Mouse (Mus musculus) urinary bladder, postnatal 25 days (tissue): ENCODE results near the gene Ksr1.
A peak's percentile ranks its signal among the peaks of the same experiment; 100 is the strongest.
"Not testable (repeated sequence)": the region's sequence is repeated elsewhere in the genome, so short reads cannot be mapped to it uniquely, and the experiment has no call there.

Experiments
- DNase-seq: peaks from one replicate; pipeline ENCODE4 v3.0.0; 2022; ENCODE audit warnings: low spot score

The Ksr1 gene

DNA sequence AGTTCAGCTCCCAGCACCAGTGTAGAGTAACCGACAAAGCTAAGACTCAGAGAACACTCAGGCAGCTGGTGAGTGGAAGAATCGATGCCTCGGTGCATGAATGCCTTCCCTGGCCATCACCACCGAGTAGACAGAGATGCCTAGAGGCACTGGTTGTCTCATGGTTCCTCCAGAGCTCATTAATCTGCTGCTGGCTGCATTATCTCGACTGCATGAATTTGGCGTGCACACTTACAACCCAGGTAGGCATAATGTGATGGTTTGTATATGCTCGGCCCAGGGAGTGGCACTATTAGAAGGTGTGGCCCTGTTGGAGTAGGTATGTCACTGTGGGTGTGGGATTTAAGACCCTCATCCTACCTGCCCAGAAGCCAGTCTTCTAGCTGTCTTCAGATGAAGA is 137.3 kb downstream of the Ksr1 start:
- DNase-seq: no peak

DNA sequence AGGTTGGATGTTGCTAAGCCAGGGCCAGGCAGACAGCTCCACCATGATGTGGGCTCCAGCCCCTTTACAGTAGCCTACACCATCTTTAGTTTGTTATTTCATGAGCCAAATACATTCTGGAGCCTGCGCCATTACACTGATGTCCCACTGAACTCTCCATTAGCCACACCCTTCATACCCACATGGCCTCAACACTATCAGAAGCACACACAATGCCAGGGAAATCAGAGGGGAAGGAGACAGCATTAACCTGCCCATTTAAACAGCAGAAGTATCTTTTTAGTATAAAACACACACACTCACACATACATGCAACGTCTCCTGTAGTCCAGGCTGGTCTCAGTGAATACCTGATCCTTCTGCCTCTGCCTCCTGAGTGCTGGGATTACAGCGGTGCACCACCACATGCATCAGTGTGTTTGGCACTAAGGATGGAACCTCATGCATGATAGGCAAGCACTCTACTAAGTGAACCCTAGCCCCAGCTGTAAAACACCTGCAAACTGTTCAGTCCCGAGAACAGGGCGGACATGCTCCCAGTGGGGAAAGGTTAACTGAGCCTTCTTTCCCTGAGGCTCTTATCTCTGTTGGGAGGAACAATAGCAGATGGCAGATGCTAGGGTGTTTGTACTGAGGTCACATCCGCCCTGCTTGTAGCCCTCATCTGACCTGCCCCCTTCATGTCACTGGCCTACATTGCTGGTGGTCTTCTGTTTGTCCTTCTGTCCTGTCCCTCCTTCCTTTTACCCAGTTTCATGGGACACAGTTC is 138.0 kb downstream of the Ksr1 start:
- no peak for DNase-seq

DNA sequence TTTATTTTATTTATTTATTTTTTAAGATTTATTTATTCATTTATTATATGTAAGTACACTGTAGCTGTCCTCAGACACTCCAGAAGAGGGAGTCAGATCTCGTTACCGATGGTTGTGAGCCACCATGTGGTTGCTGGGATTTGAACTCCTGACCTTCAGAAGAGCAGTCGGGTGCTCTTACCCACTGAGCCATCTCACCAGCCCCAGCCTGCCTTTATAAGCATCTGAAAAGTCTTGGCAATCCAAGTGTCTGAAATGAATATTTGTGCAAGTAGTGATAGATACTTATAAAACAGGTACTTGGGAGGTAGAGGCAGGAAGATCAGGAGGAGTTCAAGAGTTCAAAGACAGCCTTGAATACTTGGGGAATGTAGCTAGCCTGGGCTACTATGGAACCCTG is 138.9 kb downstream of the Ksr1 start:
- not testable (repeated sequence) for DNase-seq

DNA sequence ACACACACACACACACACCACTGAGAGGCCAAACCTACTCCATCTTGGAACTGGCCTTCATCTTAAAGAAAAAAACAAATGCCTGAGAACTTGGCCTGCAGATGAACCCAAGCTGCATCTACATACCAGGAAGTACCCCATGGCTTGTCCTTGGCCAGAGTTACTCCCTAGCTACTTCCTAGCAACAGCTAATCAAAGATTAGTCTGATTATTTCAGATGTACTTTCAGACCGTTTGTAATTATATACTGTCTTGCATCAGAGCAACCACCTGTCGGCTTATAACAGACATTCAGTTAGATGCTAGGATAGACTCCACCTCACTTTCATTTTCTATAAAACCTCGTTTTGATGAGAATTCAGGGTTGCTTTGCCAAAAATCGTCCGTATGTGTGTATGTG is 139.8 kb downstream of the Ksr1 start:
- no peak for DNase-seq

DNA sequence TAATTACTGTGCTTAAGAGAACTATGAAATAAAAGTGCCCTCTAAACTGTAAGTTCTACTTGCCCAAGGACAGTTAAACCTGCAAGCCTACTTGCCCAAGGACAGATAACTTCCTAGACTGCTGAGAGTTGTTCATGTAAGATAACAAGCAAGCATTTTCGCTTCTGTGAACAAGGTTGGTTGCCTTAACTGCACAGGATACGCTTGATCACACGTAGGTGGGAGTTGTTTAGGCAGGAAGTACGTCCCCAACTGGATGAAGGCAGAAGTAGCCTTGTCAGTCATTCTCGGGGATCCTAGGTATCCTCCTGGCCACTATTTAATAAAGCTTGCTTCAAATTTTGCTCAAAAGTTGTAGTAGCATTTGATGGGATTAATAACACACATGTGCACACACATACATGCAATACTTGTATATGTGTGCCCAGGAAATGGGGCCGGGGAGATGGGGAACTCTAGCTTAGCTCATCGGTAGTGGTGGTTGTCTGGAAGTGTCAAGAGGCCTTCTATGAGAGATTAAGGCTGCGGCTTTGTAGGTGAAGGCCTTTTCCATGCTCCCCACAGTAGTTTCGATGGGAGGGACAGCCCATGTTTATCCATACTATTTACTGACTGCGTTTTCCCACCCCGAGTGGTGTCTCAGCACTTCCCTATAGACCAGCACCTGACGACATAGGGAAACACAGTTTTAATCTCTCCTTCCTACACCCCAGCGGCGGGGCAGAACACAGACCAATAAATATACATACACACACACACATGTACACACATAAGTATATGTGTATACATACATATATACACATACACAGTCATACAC is 140.4 kb downstream of the Ksr1 start:
- no peak for DNase-seq

DNA sequence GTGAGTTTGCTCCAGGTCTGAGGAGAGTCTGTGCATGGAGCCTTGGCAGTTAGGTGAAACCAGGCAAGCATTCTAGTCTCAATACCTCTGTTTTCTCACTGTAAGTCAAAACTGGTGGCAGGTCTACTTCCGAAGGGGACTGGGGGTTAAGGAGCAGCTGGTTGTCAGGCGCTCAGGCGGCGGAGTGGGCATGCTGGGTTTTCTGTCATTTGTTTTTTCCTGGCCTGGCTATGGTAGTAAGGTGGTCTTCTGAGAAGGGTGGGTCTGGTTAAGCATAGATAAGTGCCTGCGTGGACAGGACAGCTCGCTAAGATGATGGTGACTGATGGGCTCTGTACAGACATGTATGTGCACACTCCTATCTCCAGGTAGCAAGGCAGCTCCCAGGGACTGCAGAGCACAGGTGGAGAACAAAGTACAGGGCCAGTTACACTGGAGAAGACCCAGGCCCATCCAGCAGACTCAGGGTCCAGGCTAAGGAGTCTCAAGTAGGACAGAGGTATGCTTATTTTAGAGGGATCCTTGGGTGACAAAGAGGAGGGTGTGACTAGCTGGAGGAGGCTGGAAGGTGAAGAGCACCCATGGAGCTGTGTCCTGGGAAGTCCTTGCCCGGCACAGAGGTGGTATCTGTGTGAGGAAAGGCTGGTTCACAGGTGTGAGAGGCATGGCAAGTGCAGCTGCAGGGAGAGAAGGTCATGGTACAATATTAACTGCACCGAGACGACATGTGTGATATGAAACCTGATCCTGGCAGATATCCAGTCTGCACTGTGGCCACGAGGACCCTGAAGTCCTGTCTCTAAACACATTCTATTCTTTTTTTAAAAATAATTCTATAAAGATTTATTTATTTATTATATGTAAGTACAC is 142.2 kb downstream of the Ksr1 start:
- no peak for DNase-seq

DNA sequence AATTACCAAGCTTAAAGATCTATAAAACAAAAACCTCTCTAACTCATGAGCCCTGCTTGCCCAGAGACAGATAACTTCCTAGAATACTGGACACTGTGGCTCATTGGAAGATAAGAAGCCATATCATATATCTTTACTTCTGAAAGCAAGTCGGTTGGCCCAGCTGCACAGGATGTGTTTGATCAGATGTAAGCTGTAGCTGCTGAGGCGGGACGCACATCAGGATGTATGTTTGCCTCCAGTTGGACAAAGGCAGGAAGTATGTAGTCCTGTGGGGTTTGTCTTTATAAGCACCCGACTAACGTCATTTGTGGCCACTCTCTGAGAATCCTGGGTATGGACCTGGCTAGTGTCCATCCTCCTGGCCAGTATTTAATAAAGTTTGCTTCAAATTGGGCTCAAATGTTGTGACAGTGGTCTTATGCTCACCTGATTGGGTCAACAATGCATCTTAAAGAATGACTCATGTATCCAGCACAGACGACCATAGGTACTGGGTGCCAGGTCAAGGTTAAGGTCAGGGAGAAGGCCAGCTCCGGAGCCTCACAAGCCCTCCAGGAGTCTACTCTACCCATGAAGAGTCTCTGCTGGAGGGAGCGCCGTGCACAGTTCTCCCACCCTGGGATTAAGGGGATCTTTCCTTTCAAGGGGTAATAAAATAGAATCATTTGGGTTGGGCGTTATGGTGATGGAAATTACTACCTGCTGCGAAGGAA is 143.0 kb downstream of the Ksr1 start:
- no peak for DNase-seq

DNA sequence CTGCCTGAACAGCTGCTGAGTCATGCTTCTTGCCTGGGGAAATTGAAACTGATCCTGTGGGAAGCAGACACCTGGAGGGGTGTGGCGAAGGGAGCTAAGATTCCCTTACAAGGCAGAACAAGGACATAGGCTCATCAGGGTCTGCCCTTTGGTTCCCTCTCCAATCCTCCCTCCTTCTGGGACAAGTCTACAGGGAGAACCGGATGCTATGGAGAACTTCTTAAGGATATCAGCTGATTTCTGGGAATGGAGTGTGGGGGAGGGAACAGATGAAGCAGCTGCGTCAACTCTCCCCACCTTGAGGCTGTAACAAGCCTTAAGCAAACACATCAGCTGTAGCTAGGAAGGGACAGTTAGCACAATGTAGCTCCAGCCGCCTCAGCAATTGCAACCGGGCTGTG is 143.7 kb downstream of the Ksr1 start:
- no peak for DNase-seq

DNA sequence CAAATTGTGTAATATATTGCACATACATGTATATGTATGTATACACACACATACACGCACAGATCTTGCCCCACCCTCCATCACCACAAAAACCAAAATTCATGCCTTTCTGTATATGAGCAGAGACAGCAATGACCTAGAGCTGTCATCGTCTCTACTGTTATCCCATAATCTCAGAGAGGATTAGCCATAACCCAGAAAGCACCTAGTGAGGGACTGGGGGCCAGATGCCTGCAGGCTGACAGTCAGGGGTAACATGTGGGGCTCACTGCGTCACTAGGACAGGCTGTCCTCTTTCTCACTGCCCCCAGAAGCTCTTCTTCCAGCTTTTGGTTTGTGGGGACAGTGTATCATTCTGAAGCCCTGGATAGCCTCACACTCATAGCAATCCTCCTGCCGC is 144.3 kb downstream of the Ksr1 start:
- no peak for DNase-seq

DNA sequence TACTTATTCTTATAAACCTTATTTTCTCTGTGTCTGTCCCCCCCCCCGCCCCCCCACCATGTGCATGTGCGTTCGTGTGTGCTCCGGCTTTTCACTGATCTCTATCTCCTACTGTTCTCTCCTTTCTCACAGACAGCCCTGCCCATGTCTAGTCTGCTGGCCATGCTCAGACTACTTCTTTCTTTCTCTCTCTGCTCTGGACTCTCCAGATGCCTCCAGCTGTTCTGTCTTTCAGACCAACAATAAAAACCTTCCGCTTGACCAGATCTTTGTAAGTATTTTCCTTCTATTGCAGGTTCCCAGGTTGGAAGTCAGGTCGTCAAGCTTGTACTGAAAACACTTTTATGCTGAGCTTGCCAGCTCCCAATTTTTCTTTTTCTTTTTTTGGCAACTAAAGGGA is 147.1 kb downstream of the Ksr1 start:
- DNase-seq: no peak

DNA sequence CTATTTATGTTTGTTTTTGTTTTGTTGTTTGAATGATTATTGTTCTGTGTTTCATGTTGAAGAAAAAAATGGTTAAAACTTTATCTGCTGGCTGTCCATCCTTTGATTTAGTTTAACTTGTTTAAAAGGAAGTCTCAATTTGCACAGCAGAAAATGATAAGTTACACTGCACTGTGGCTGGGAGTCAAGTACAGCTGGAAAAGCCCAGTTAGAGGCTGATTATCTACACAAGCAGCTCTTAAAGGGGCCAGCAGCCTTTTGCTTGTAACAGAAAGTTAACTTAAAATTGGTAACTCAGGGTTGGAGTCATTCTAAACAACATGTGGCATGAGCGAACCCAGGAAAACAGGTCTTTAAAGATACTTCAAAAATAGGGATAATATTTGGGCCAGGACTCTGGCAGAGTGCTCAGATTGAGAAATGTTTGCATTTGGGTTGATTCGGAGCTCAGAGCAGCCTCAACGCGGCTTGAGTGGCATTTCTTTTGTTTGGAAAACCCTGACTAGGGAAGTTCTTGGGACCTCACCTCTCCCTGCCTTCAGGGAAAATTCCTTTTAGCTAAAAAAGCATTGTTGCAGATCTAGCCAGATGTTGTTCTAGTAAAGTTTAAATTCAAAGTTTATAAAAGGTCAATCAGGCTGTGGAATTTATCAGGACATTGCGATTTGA is 155.2 kb downstream of the Ksr1 start:
- not testable (repeated sequence) for DNase-seq

DNA sequence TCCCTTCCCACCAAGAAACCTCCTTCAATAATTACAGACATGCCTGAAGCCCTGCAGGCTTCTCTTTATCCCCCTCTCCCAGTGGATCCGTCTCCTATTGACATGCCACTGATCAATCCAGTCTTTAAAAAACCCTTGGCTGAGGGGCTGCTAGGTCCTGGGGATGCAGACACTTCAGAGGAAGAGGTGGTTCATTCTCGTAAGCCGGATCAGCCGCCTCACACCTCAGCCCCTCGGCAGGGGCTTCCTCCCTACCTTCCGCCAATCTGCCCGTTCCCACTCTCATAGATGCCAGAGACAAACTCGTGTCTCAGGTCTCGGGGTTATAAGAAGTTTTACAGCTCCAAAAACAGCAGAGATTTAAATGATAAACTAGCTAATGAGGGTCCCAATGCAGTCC is 156.1 kb downstream of the Ksr1 start:
- no peak for DNase-seq

DNA sequence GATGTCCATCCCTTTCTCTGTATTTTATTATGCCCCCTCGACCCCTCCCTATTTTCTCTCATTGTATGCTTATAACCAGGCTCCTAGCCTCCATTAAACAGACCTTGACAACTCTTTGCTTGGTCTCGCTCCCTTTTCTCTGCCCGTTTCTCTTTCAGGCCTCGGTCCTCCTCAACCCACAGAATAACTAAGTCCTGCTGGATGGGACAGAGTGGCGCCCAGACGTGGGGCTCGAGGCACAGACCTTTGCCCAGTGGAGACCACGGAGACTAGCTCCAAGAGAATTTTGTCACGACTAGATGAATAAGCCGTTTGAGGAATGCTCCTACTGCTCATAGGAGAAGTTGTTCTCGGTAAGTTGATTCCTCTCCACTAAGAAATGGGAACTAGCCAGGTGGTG is 157.0 kb downstream of the Ksr1 start:
- DNase-seq: not testable (repeated sequence)

DNA sequence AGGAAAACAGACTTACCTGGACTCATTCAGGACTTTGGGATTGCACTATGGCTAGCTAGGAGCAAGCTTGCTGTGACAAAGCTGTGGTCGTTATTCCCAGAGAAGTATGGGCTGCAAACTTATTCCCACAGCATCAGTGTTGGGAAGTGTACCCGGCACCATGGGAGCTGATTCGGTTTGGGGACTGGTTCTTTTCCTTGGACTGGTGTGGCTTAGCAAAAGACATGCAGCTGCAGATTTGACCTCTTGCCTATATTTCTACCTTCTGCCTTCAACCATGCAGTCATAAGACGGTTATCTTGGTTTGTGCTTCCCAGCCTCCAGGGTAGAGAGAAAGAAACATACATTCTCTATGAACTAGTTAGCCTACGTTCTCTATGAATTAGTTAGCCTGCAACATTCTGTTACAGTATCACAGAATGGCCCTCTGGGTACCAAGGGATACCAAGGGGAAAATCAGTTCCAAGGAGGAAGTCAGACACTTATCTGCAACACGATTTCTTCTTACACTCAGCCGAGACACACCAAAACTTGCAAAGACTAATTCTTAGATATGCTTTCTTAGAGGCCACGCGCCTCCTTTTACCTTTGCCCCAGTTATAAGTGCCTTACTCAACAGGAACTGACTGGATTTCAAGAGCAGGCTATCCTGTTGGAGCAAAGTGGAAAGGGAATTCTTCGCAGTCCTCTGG is 159.8 kb downstream of the Ksr1 start:
- no peak for DNase-seq

DNA sequence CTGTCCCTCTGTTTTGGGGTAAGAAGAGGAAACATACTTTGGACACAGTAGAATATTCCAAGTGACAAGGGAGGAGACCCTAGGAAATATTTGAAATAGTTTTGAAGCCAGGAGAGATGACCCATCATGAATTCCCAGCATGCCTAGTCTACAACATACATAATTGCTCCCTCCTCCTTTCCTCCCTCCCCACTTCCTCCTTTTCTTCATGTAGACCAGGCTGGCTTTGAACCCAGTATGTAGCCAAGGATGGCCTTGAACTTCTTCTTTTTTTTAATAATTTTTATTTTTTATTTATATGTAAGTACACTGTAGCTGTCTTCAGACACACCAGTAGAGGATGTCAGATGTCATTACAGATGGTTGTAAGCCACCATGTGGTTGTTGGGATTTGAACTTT is 160.7 kb downstream of the Ksr1 start:
- no peak for DNase-seq

DNA sequence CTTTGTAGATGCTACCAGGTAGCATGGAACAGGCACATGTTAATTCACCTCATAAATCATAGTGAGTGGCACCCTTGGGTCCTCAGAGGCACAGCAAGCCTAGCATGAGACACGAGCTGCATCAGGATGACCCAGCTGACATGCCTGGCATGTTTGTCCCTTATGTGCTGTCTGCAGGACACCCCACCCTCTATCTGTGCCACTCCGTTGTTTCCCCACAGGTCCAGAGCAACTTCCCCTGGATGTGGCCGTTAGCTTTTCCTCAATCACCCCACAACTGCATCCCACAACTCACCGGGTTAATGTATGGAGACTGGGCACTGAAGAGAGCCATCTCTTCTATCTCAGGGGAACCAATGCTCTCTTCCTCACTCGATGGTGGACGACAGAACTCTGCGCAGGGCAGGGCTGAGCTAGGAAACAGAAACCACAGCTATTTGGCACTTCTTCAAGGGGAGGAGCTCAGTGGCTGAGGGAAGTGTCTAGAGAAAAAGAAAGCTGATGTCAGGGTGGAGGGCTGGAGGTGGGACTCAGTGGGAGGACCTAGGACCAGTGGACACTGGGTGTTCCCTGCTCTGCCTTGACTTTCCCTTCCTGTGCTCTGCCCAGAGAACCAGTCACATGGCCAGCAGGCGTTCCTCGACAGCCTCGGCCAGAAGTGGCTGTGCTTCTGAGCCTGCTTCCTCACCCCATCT is 161.6 kb downstream of the Ksr1 start, which contains the start of gene Lgals9:
Lgals9 (minus strand) TSS at position 464 of the 695 bp plus-strand sequence.
- peak; percentile 51 for DNase-seq

DNA sequence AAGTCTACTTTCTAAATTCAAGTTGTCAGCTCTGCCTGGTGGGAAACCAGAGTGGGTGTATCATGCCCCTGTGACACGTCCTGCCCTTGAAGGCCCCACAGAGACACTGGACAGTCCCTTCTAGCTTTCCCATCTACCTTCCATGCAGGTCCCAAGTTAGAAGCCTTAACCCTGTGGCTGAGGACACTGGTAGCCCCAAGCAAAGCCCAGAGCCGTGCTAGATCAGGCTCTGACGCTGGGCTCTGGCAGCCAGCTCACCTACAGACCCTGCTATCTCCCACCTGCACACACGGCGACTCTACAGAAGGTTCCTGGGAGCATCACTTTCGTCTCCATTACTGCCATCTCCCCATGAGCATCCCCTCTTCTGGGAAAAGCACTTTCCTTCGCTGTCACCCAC is 162.7 kb downstream of the Ksr1 start:
- DNase-seq: no peak

DNA sequence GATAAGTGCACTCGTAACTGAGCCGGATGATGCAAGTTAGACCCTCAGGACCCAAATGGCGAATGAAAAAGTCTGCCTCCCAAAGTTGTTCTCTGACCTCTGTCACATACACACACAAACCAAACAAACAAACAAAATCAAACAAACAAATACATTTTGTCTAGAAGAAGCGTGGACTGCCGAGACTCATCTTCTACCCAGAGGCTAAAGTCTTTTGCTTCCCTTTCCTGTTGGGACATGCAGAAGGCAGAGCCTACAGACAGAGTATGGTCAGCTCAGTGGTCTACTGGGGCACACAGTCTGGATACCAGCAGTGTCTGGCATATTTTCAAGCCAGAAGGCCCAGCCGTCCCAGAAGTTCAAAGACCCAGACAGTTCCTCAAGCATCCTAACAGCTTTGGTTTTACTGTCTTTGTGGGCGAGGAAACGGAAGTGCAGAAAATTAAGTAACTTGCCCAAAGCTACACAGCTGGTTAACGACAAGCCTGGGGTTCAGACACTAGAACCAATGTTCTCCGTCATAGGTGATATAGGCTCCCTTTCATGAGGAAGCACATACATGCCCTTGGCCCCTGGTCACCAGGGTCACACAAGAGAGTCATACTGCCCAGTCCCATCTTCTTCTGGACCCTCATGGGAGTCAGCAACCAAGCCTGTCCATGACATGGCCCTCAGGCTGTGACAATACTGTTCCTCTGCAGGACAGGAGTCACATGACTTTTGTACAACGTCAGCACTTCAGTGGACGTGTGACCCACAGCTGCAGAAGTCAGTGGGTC is 163.5 kb downstream of the Ksr1 start:
- no peak for DNase-seq

DNA sequence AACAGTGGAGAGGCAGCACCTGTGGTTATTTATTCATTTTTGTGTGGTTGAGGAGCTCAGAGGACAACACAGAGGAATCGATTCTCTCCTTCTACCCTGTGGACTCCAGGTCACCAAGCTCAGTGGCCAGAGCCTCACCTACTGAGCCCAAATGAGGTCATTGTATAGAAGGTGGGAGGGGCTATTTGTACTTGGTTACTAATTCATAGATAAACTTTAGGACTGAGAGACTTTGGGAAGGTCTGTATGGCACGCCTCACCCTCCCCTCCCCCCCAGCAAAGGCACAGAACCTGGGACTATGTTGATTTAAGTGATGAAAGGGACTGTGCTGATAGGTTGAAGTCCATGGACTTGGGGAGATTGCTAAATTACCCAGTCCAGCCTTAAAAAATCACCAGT is 164.2 kb downstream of the Ksr1 start:
- no peak for DNase-seq
